Mouse (Mus musculus) midbrain, embryonic 10.5 days (tissue): ENCODE data around the gene Gm21833. TPM values are rescaled to one million over a fixed set of nuclear protein-coding genes. Genes with fewer than 3 reads are reported as not detected.
"Not testable (repeated sequence)": the region's sequence is repeated elsewhere in the genome, so short reads cannot be mapped to it uniquely, and the experiment has no call there.

Source experiments
- DNase-seq: peaks from one replicate; pipeline ENCODE4 v3.0.0-alpha.2; 2017; ENCODE audit warnings: low spot score
- H3K27ac ChIP-seq: fragments of 300-500 bp; sonication (generic); replicated peaks from 2 replicates; pipeline ENCODE4 v1.5.1; 2016; ENCODE audit warnings: mild to moderate bottlenecking
- H3K27me3 ChIP-seq: fragments of 300-500 bp; sonication (generic); 2 replicates; pipeline ENCODE4 v1.6.1; 2016; ENCODE audit warnings: low read depth, mild to moderate bottlenecking; ENCODE audit not compliant: poor library complexity, severe bottlenecking
- H3K36me3 ChIP-seq: fragments of 300-500 bp; sonication (generic); 2 replicates; pipeline ENCODE4 v1.6.1; 2016; ENCODE audit warnings: mild to moderate bottlenecking, moderate library complexity
- H3K4me1 ChIP-seq: fragments of 300-500 bp; sonication (generic); 2 replicates; pipeline ENCODE4 v1.6.1; 2016
- H3K4me3 ChIP-seq: fragments of 300-500 bp; sonication (generic); 2 replicates; pipeline ENCODE4 v1.5.1; 2016; ENCODE audit warnings: mild to moderate bottlenecking, moderate library complexity
- H3K9me3 ChIP-seq: fragments of 300-500 bp; sonication (generic); replicated peaks from 2 replicates; pipeline ENCODE4 v1.6.1; 2016; ENCODE audit warnings: mild to moderate bottlenecking
- WGBS: fragments of 180-500 bp; shearing (Covaris S2); methylation state at CpG from one replicate; pipeline ENCODE4 v1.1.7; 2016; 5-methylcytosine and 5-hydroxymethylcytosine counted together
- polyA plus RNA-seq: library from polyadenylated mRNA; unstranded; fragments of >200 nt; fragmentation: Nextera tagmentation; extraction: Ambion mirVana; gene quantifications from 2 replicates; pipeline ENCODE4 v1.2.1, GENCODE M21; 2016

Gm21833 gene
- not detected in 2 replicates for polyA plus RNA-seq

- 86% methylated on average over 2 of the region's 2 CpGs for whole genome bisulfite sequencing
- not testable (repeated sequence) for H3K27me3 ChIP-seq, H3K27ac ChIP-seq, DNase-seq, H3K4me1 ChIP-seq, H3K4me3 ChIP-seq, H3K36me3 ChIP-seq, H3K9me3 ChIP-seq
Measured at GRCm38 (mm10) chr16:82828082-82828481, at the start of gene Gm21833. Gm21833 (plus strand) TSS chr16:82828382.

GRCm38 (mm10) chr16:82789521-82789920, 38.7 kb upstream of the Gm21833 start:
- H3K27ac ChIP-seq = no peak overlapping the region
- no peaks in the 10 kb centered on the region for H3K36me3 ChIP-seq
- no peak overlapping the region for H3K4me3 ChIP-seq
- DNase-seq = no peak
- no peaks in the 10 kb centered on the region for H3K4me1 ChIP-seq
- H3K9me3 ChIP-seq = no peaks in the 10 kb centered on the region
- no peaks in the 10 kb centered on the region for H3K27me3 ChIP-seq

- Histone ChIP-seq H3K4me3 (no peak overlapping the region), H3K9me3 (no peaks in the 10 kb centered on the region), H3K4me1 (no peaks in the 10 kb centered on the region), H3K27ac (no peak overlapping the region), H3K27me3 (no peaks in the 10 kb centered on the region), H3K36me3 (no peaks in the 10 kb centered on the region)
- 86% methylated on average over 4 of the region's 4 CpGs for WGBS
- DNase-seq = no peak
Measured at GRCm38 (mm10) chr16:82796489-82796888, 31.7 kb upstream of the Gm21833 start.

- no peak for DNase-seq
- no peaks in the 10 kb centered on the region for H3K4me1 ChIP-seq
- no peak overlapping the region for H3K27ac ChIP-seq
- no peaks in the 10 kb centered on the region for H3K27me3 ChIP-seq
- H3K36me3 ChIP-seq = no peaks in the 10 kb centered on the region
- H3K9me3 ChIP-seq = no peaks in the 10 kb centered on the region
- no peak overlapping the region for H3K4me3 ChIP-seq
Measured at GRCm38 (mm10) chr16:82815255-82815654, 12.9 kb upstream of the Gm21833 start.

GRCm38 (mm10) chr16:82816615-82817014, 11.6 kb upstream of the Gm21833 start:
- Histone ChIP-seq H3K36me3 (no peaks in the 10 kb centered on the region), H3K4me3 (no peak overlapping the region), H3K27ac (no peak overlapping the region), H3K27me3 (no peaks in the 10 kb centered on the region), H3K9me3 (no peaks in the 10 kb centered on the region), H3K4me1 (no peaks in the 10 kb centered on the region)
- no peak for DNase-seq
- 79% methylated on average over 2 of the region's 2 CpGs for WGBS

GRCm38 (mm10) chr16:82855752-82856151, 27.6 kb downstream of the Gm21833 start:
- H3K36me3 ChIP-seq = no peaks in the 10 kb centered on the region

GRCm38 (mm10) chr16:82864590-82864989, 36.4 kb downstream of the Gm21833 start:
- no peaks in the 10 kb centered on the region for H3K9me3 ChIP-seq
- no peaks in the 10 kb centered on the region for H3K36me3 ChIP-seq
- H3K27me3 ChIP-seq = no peaks in the 10 kb centered on the region
- DNase-seq = no peak
- H3K4me3 ChIP-seq = no peak overlapping the region
- H3K4me1 ChIP-seq = no peaks in the 10 kb centered on the region
- H3K27ac ChIP-seq = no peak overlapping the region
- 92% methylated on average over 7 of the region's 7 CpGs for WGBS

More at GRCm38 (mm10) chr16:82855752-82856151, 27.6 kb downstream of the Gm21833 start:
- WGBS = 93% methylated on average over 2 of the region's 2 CpGs
- H3K27me3 ChIP-seq = no peaks in the 10 kb centered on the region
- no peaks in the 10 kb centered on the region for H3K9me3 ChIP-seq
- H3K4me1 ChIP-seq = no peaks in the 10 kb centered on the region
- no peak for DNase-seq
- H3K27ac ChIP-seq = no peak overlapping the region
- no peak overlapping the region for H3K4me3 ChIP-seq
